Mouse (Mus musculus): ENCODE measurements around the gene Cstb. TPM values are rescaled to one million over a fixed set of nuclear protein-coding genes. Genes with fewer than 3 reads are reported as not detected.
"Not testable (repeated sequence)": the region's sequence is repeated elsewhere in the genome, so short reads cannot be mapped to it uniquely, and the experiment has no call there.

Gene Cstb
- polyA plus RNA-seq, 1 experiment from 2014 or later = 124 TPM

- ATAC-seq (ENCODE audit: insufficient number of reproducible peaks, insufficient read depth, low FRiP score, low read depth) = no peak
- H3K4me2 ChIP-seq (ENCODE audit: low read length) = no peak overlapping the region
- H3K9ac ChIP-seq (ENCODE audit: low read length) = no peak overlapping the region
- H3K4me3 ChIP-seq (ENCODE audit: control insufficient read depth in 1 of 2, insufficient read depth in 1 of 2, low read depth in 1 of 2, low read length in 2 of 2) = no peak overlapping the region
- H3K27ac ChIP-seq (replicated peaks in 1 of 2; ENCODE audit: control insufficient read depth in 1 of 2, insufficient read depth in 1 of 2, low read depth in 2 of 2, low read length in 2 of 2) = no peak overlapping the region
- no peaks in the 10 kb centered on the region for H3K27me3 ChIP-seq (ENCODE audit: control insufficient read depth, insufficient read depth, low read length)
- no peaks in the 10 kb centered on the region for H3K9me3 ChIP-seq (ENCODE audit: control insufficient read depth, low read length)
- 90% methylated on average over 4 of the region's 4 CpGs for WGBS
- peaks cover 89% of the 10 kb centered on the region for H3K36me3 ChIP-seq (ENCODE audit: control insufficient read depth, insufficient read depth, low read length)
- peaks cover 0 to 4% of the 10 kb centered on the region in 2 experiments; a peak in 1 of 4 replicates for H3K4me1 ChIP-seq (ENCODE audit: control insufficient read depth in 2 of 2, insufficient read depth in 2 of 2, low read length in 2 of 2)
Observed at GRCm38 (mm10) chr10:78407132-78407531, 18.3 kb upstream of the Cstb start.

- Histone ChIP-seq H3K4me3 (ENCODE audit: control insufficient read depth in 1 of 2, insufficient read depth in 1 of 2, low read depth in 1 of 2, low read length in 2 of 2) (no peak overlapping the region), H3K4me1 (ENCODE audit: control insufficient read depth in 2 of 2, insufficient read depth in 2 of 2, low read length in 2 of 2) (peaks cover 2 to 8% of the 10 kb centered on the region in 2 experiments; a peak in 2 of 4 replicates), H3K4me2 (ENCODE audit: low read length) (no peak overlapping the region), H3K36me3 (ENCODE audit: control insufficient read depth, insufficient read depth, low read length) (peaks cover 68% of the 10 kb centered on the region), H3K9ac (ENCODE audit: low read length) (no peak overlapping the region), H3K9me3 (ENCODE audit: control insufficient read depth, low read length) (no peaks in the 10 kb centered on the region), H3K27ac (replicated peaks in 1 of 2; ENCODE audit: control insufficient read depth in 1 of 2, insufficient read depth in 1 of 2, low read depth in 2 of 2, low read length in 2 of 2) (no peak overlapping the region), H3K27me3 (ENCODE audit: control insufficient read depth, insufficient read depth, low read length) (no peaks in the 10 kb centered on the region)
- no peak for ATAC-seq (ENCODE audit: insufficient number of reproducible peaks, insufficient read depth, low FRiP score, low read depth)
- 82% methylated on average over 9 of the region's 9 CpGs for WGBS
Observed at GRCm38 (mm10) chr10:78409035-78409788, 16.3 kb upstream of the Cstb start.

- H3K4me1 ChIP-seq (ENCODE audit: control insufficient read depth in 2 of 2, insufficient read depth in 2 of 2, low read length in 2 of 2) = peaks cover 2 to 8% of the 10 kb centered on the region in 2 experiments; a peak in 2 of 4 replicates
- peak overlapping the region; percentile 64 to 75 for H3K4me3 ChIP-seq (ENCODE audit: control insufficient read depth in 1 of 2, insufficient read depth in 1 of 2, low read depth in 1 of 2, low read length in 2 of 2)
- ATAC-seq (ENCODE audit: insufficient number of reproducible peaks, insufficient read depth, low FRiP score, low read depth) = no peak
- no peaks in the 10 kb centered on the region for H3K9me3 ChIP-seq (ENCODE audit: control insufficient read depth, low read length)
- H3K27ac ChIP-seq (replicated peaks in 1 of 2; ENCODE audit: control insufficient read depth in 1 of 2, insufficient read depth in 1 of 2, low read depth in 2 of 2, low read length in 2 of 2) = peak overlapping the region in 1 of 2 experiments; percentile 78; a peak in 1 of 4 replicates
- H3K27me3 ChIP-seq (ENCODE audit: control insufficient read depth, insufficient read depth, low read length) = no peaks in the 10 kb centered on the region
- H3K9ac ChIP-seq (ENCODE audit: low read length) = peak overlapping the region; percentile 86
- peak overlapping the region; percentile 66 for H3K4me2 ChIP-seq (ENCODE audit: low read length)
- WGBS = 16% methylated on average over 8 of the region's 8 CpGs
- H3K36me3 ChIP-seq (ENCODE audit: control insufficient read depth, insufficient read depth, low read length) = peaks cover 43% of the 10 kb centered on the region
Observed at GRCm38 (mm10) chr10:78411851-78412250, 13.6 kb upstream of the Cstb start.

GRCm38 (mm10) chr10:78412319-78413151 is 12.9 kb upstream of the Cstb start, which contains the start of gene Rrp1:
Gene Rrp1 (minus strand): TSS chr10:78413043.
- peak; percentile 83 for ATAC-seq (ENCODE audit: insufficient number of reproducible peaks, insufficient read depth, low FRiP score, low read depth)
- H3K27ac ChIP-seq (replicated peaks in 1 of 2; ENCODE audit: control insufficient read depth in 1 of 2, insufficient read depth in 1 of 2, low read depth in 2 of 2, low read length in 2 of 2) = peak within 1 kb of the TSS; percentile 60 to 78
- under 1% methylated on average over 70 of the region's 70 CpGs for WGBS
- peak within 1 kb of the TSS; percentile 64 to 75 for H3K4me3 ChIP-seq (ENCODE audit: control insufficient read depth in 1 of 2, insufficient read depth in 1 of 2, low read depth in 1 of 2, low read length in 2 of 2)
- peak within 1 kb of the TSS; percentile 86 for H3K9ac ChIP-seq (ENCODE audit: low read length)
- peaks cover 2 to 8% of the 10 kb centered on the region in 2 experiments; a peak in 2 of 4 replicates for H3K4me1 ChIP-seq (ENCODE audit: control insufficient read depth in 2 of 2, insufficient read depth in 2 of 2, low read length in 2 of 2)
- no peaks in the 10 kb centered on the region for H3K9me3 ChIP-seq (ENCODE audit: control insufficient read depth, low read length)
- H3K4me2 ChIP-seq (ENCODE audit: low read length) = peak within 1 kb of the TSS; percentile 66
- H3K27me3 ChIP-seq (ENCODE audit: control insufficient read depth, insufficient read depth, low read length) = no peaks in the 10 kb centered on the region
- peaks cover 36% of the 10 kb centered on the region for H3K36me3 ChIP-seq (ENCODE audit: control insufficient read depth, insufficient read depth, low read length)

- Histone ChIP-seq H3K4me2 (ENCODE audit: low read length) (peak overlapping the region; percentile 66), H3K36me3 (ENCODE audit: control insufficient read depth, insufficient read depth, low read length) (peaks cover 30% of the 10 kb centered on the region), H3K9me3 (ENCODE audit: control insufficient read depth, low read length) (no peaks in the 10 kb centered on the region), H3K27me3 (ENCODE audit: control insufficient read depth, insufficient read depth, low read length) (no peaks in the 10 kb centered on the region), H3K4me3 (ENCODE audit: control insufficient read depth in 1 of 2, insufficient read depth in 1 of 2, low read depth in 1 of 2, low read length in 2 of 2) (peak overlapping the region; percentile 64 to 75), H3K9ac (ENCODE audit: low read length) (peak overlapping the region; percentile 86; the same call in 1 of the 2 replicates), H3K27ac (replicated peaks in 1 of 2; ENCODE audit: control insufficient read depth in 1 of 2, insufficient read depth in 1 of 2, low read depth in 2 of 2, low read length in 2 of 2) (no peak overlapping the region; a peak in 1 of 4 replicates), H3K4me1 (ENCODE audit: control insufficient read depth in 2 of 2, insufficient read depth in 2 of 2, low read length in 2 of 2) (peaks cover 2 to 8% of the 10 kb centered on the region in 2 experiments; a peak in 2 of 4 replicates)
- 0 out of 2 replicates have a peak, but pooled peaks have one; percentile 16 for ATAC-seq (ENCODE audit: insufficient number of reproducible peaks, insufficient read depth, low FRiP score, low read depth)
- 39% methylated on average over 7 of the region's 7 CpGs for WGBS
Observed at GRCm38 (mm10) chr10:78413152-78413520, 12.3 kb upstream of the Cstb start.

- H3K4me2 ChIP-seq (ENCODE audit: low read length); H3K4me3 ChIP-seq (ENCODE audit: control insufficient read depth in 1 of 2, insufficient read depth in 1 of 2, low read depth in 1 of 2, low read length in 2 of 2); H3K9ac ChIP-seq (ENCODE audit: low read length); H3K27ac ChIP-seq (replicated peaks in 1 of 2; ENCODE audit: control insufficient read depth in 1 of 2, insufficient read depth in 1 of 2, low read depth in 2 of 2, low read length in 2 of 2); H3K4me1 ChIP-seq (ENCODE audit: control insufficient read depth in 2 of 2, insufficient read depth in 2 of 2, low read length in 2 of 2); H3K9me3 ChIP-seq (ENCODE audit: control insufficient read depth, low read length); H3K27me3 ChIP-seq (ENCODE audit: control insufficient read depth, insufficient read depth, low read length); ATAC-seq (ENCODE audit: insufficient number of reproducible peaks, insufficient read depth, low FRiP score, low read depth): not testable (repeated sequence)
- H3K36me3 ChIP-seq (ENCODE audit: control insufficient read depth, insufficient read depth, low read length) = peaks cover 12% of the 10 kb centered on the region
- 76% methylated on average over 3 of the region's 4 CpGs for WGBS
Observed at GRCm38 (mm10) chr10:78414936-78415335, 10.5 kb upstream of the Cstb start.

- H3K27me3 ChIP-seq (ENCODE audit: control insufficient read depth, insufficient read depth, low read length) = no peaks in the 10 kb centered on the region
- H3K9ac ChIP-seq (ENCODE audit: low read length) = no peak overlapping the region
- H3K27ac ChIP-seq (replicated peaks in 1 of 2; ENCODE audit: control insufficient read depth in 1 of 2, insufficient read depth in 1 of 2, low read depth in 2 of 2, low read length in 2 of 2) = no peak overlapping the region
- ATAC-seq (ENCODE audit: insufficient number of reproducible peaks, insufficient read depth, low FRiP score, low read depth) = no peak
- H3K9me3 ChIP-seq (ENCODE audit: control insufficient read depth, low read length) = no peaks in the 10 kb centered on the region
- no peak overlapping the region for H3K4me2 ChIP-seq (ENCODE audit: low read length)
- no peak overlapping the region for H3K4me3 ChIP-seq (ENCODE audit: control insufficient read depth in 1 of 2, insufficient read depth in 1 of 2, low read depth in 1 of 2, low read length in 2 of 2)
- H3K36me3 ChIP-seq (ENCODE audit: control insufficient read depth, insufficient read depth, low read length) = no peaks in the 10 kb centered on the region
- H3K4me1 ChIP-seq (ENCODE audit: control insufficient read depth in 2 of 2, insufficient read depth in 2 of 2, low read length in 2 of 2) = peaks cover 2 to 5% of the 10 kb centered on the region in 2 experiments; a peak in 2 of 4 replicates
- 57% methylated on average over 5 of the region's 5 CpGs for WGBS
Observed at GRCm38 (mm10) chr10:78417888-78418287, 7.6 kb upstream of the Cstb start.

Data from heart, embryonic 14.5 days (tissue).